17 mouse cellular contexts compared by ENCODE assay signal in the genomic region with DNA sequence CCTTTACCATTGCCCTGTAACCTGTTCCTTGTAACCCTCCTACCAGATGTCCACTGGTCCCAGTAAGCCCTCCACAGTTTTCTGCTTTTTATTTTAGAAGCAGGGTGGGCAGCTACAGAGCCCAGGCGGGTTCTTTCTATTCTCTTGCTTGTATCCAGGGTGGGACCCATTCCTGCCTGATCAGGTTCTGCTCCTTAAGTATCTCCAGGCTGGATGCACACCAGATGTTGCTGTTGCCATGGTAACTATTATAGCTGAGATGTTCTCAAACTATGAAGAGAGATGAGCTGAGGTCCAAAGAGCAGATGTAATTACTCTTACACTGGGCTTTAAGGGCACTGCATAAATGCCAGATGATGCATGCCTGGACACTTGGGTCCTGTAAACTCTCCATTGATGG.
"Had no signal": no experiment of that assay in that cellular context is flagged by ENCODE, and none has a peak within 500 bp of the region (broad histone marks: within the 10 kb centered on the region; RNA-seq: fewer than 3 reads in every experiment).

No protein-coding gene starts in this region.

- ATAC-seq: liver, postnatal 0 days had no signal

- H3K9ac ChIP-seq: kidney, embryonic 15.5 days; liver, embryonic 13.5 days; liver, postnatal 0 days; lung, embryonic 15.5 days; neural tube, embryonic 15.5 days had no signal

- DNase-seq: kidney, adult 2 months; kidney, postnatal 14 days; left cerebral cortex, postnatal 4 days; liver; liver, embryonic 13.5 days; liver, postnatal 0 days; lung, postnatal 14 days; right cerebral cortex, adult 18-20 months; right cerebral cortex, postnatal 25 days; thymus, postnatal 14 days had no signal

- H3K9me3 ChIP-seq: kidney, embryonic 15.5 days; lung, embryonic 15.5 days; neural tube, embryonic 15.5 days had no signal

- H3K36me3 ChIP-seq: kidney, embryonic 15.5 days; liver, embryonic 13.5 days; lung, embryonic 15.5 days; neural tube, embryonic 15.5 days had no signal

- H3K4me2 ChIP-seq: kidney, embryonic 15.5 days; liver, embryonic 13.5 days; lung, embryonic 15.5 days; neural tube, embryonic 15.5 days had no signal

- H3K27ac ChIP-seq: kidney, embryonic 15.5 days; liver, embryonic 13.5 days; lung, embryonic 15.5 days; macrophage; neural tube, embryonic 15.5 days; stomach, postnatal 0 days had no signal

- H3K27me3 ChIP-seq: kidney, embryonic 15.5 days; liver, embryonic 13.5 days; lung, embryonic 15.5 days; megakaryocyte, embryonic 14.5 days; neural tube, embryonic 15.5 days had no signal

- H3K4me1 ChIP-seq: liver, embryonic 13.5 days; lung, embryonic 15.5 days; megakaryocyte, embryonic 14.5 days had no signal

- H3K4me3 ChIP-seq: kidney, embryonic 15.5 days; liver, embryonic 13.5 days; lung, embryonic 15.5 days; megakaryocyte, embryonic 14.5 days; myocyte; neural tube, embryonic 15.5 days had no signal
